Mouse (Mus musculus) mammary gland, adult 2 months (tissue): ENCODE measurements around the gene St7l. TPM values are rescaled to one million over a fixed set of nuclear protein-coding genes. Genes with fewer than 3 reads are reported as not detected.

ENCODE experiments used
- polyA plus RNA-seq: library from polyadenylated mRNA; depleted of rRNA; stranded (reverse); fragments of >200 nt; gene quantifications from 2 replicates; pipeline ENCODE4 v1.2.3, GENCODE M21; 2012; ENCODE audit warnings: low replicate concordance; rRNA removed

St7l gene
- 6.4 and 8.5 TPM in 2 replicates for polyA plus RNA-seq

DNA sequence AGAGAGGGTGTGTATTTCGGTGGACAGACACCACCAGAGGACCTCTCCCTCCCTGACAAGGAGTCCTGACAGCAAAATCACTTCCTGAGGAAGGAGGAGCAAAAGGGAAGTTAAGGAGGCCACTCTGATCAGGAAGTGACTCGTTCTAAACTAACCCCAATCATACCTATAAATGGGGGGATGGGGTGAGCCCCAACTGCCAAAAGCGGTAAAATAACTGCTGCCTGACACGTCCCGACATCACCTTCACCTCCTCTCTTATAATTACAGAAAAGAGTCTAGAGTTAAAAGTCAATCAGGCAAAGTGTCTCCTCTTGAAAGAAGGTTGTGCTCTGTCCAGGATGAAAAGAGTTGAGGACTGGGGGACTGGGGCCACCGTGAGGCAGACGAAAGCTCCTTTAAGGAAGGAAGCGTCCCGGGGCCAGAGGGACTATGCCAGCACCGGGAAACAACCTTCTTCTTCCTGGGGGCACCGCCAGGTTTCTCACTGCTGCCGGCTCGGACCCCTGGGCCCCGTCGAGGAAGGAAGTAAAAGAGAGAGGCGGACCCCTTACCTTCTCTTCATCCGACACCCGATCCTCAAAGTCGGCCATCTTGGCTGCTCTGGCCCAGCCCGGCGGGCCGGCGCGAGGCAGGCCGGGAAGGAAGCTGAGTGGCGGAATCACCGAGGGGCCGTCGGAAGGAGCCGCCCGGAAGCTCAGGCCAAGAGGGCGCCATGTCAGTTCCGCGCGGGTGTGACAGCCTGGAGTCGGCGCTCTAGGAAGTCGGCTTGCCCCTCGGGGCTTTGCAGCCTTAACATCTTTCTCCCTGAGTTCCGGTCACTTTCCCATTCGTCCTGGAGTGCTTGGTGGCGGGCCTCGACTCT lies at the start of gene St7l, which contains the start of gene Capza1:
Gene St7l, plus strand, starts transcription at position 220 of the 865 bp plus-strand sequence.
Gene Capza1, minus strand, starts transcription at position 720 of the 865 bp plus-strand sequence.

GRCm38 (mm10) chr3:104817991-104818748 lies 45.6 kb upstream of the St7l start, which contains the start of gene Mov10:
Gene Mov10 (minus strand): TSS chr3:104818563.

DNA sequence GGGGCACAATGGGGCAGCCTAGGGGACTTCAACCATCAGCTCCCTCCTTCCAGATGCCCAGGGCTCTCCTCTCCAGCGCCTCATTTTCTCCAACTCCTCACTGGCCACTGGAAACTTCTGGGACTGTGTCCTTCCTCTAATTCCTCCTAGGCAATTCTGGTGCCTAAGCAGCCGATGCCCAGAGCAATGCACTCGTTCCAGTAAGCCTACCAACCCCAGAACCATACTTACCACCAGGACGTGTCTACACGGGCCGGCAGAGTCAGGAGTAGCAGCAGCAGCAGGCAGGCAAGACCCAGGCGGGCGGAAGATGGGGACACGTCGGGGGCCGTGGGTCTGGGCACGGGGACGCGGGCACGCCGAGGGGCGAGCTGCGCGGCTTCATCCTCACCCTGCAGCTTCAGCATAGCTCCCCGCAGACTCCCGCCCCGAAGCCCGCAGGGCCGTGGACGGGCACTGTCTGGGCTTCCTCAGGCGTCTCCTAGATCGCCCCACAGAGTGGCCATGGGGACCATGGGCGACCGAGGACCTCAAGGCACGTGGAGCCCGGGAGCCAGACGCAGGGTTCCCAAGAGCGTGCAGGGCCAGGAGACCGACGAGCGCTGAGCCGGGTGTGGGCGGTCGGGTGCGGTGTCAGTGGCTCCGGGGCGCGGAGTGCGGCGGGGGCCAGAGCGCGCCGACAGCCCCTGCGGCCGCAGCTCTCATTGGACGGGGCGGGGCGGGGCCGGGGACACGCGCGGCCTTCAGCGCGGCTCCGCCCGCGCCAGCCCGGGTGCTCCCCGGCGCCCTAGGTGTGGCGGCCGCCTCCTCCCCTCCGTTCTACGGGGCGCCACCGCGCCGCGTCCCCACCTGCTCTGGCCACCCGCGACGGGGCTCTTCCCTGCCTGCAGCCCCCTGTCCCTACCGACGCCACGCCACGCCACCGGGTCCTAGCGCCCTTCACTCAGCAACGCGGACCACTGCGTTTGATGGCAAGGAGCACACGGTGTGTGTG lies 97.6 kb downstream of the St7l start, which contains the start of gene Wnt2b:
Gene Wnt2b, minus strand, starts transcription at position 856 of the 994 bp plus-strand sequence.

Other genes with a start within 250 kb of the St7l start
- 19.7 and 33.9 TPM in 2 replicates for gene Slc16a1, start 225.3 kb upstream of the St7l start, polyA plus RNA-seq
- 27.7 and 34.4 TPM in 2 replicates for gene Ppm1j, start 82.9 kb upstream of the St7l start, polyA plus RNA-seq
- gene Fam19a3, start 82.2 kb upstream of the St7l start, polyA plus RNA-seq = 0.29 and 1.9 TPM in 2 replicates
- 113 and 121 TPM in 2 replicates for gene Rhoc, start 75.6 kb upstream of the St7l start, polyA plus RNA-seq
- 16.8 and 22.4 TPM in 2 replicates for gene Mov10, start 45.4 kb upstream of the St7l start, polyA plus RNA-seq
- gene Capza1, start 500 bp downstream of the St7l start, polyA plus RNA-seq = 18.8 and 44.7 TPM in 2 replicates
- gene Wnt2b, start 97.9 kb downstream of the St7l start, polyA plus RNA-seq = 1.4 and 2.0 TPM in 2 replicates
- 3.0 and 3.7 TPM in 2 replicates for gene Cttnbp2nl, start 189.1 kb downstream of the St7l start, polyA plus RNA-seq
- not detected in 2 replicates for gene 4930564D02Rik, start 202.8 kb downstream of the St7l start, polyA plus RNA-seq